Comparison of ENCODE assay signal across 21 mouse cellular contexts in the genomic region with DNA sequence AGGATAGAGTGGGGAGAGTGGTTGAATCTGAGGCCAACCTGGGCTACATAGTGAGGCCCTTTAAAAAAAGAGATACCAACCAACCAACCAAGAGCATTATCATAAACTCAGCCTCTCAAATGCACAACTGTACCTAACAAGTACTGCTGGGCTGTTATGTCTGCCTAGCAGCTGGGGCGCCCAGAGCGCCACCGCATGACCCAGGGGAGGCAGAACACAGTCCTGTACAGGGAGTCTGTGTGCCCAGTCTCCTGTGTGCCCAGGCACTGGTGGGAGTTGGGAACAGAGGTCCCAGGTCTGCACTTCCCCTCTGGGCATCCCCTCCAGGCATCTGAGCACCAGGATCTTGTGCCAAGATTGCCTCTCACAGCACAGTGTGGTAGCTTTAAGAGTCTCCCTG. TPM values are rescaled to one million over a fixed set of nuclear protein-coding genes. Genes with fewer than 3 reads are reported as not detected.
"Had no signal": no experiment of that assay in that cellular context is flagged by ENCODE, and none has a peak within 500 bp of the region (broad histone marks: within the 10 kb centered on the region; RNA-seq: fewer than 3 reads in every experiment).

No protein-coding gene starts in this region.

- H3K27me3 ChIP-seq: lung, embryonic 15.5 days; megakaryocyte, embryonic 14.5 days; midbrain, embryonic 12.5 days; midbrain, embryonic 15.5 days; neural tube, embryonic 12.5 days; stomach, embryonic 15.5 days had no signal

- H3K9me3 ChIP-seq: lung, embryonic 15.5 days; megakaryocyte, embryonic 14.5 days; midbrain, embryonic 12.5 days; midbrain, embryonic 15.5 days; neural tube, embryonic 12.5 days; stomach, embryonic 15.5 days had no signal

- H3K4me1 ChIP-seq: lung, embryonic 15.5 days; megakaryocyte, embryonic 14.5 days; midbrain, embryonic 12.5 days; midbrain, embryonic 15.5 days; neural tube, embryonic 12.5 days; stomach, embryonic 15.5 days had no signal

- H3K4me2 ChIP-seq: lung, embryonic 15.5 days; midbrain, embryonic 12.5 days; midbrain, embryonic 15.5 days; neural tube, embryonic 12.5 days; stomach, embryonic 15.5 days had no signal

- ATAC-seq: lung, postnatal 0 days; midbrain, embryonic 15.5 days had no signal

- H3K27ac ChIP-seq: lung, embryonic 15.5 days; macrophage; midbrain, embryonic 12.5 days; midbrain, embryonic 15.5 days; neural tube, embryonic 12.5 days; stomach, embryonic 15.5 days; stomach, postnatal 0 days had no signal

- H3K4me3 ChIP-seq: lung, embryonic 15.5 days; megakaryocyte, embryonic 14.5 days; midbrain, embryonic 12.5 days; midbrain, embryonic 15.5 days; neural tube, embryonic 12.5 days; stomach, embryonic 15.5 days had no signal

- H3K9ac ChIP-seq: lung, embryonic 15.5 days; midbrain, embryonic 12.5 days; midbrain, embryonic 15.5 days; neural tube, embryonic 12.5 days; stomach, embryonic 15.5 days had no signal

- DNase-seq: lung, adult 2 months; lung, postnatal 14 days; lung, postnatal 36 days; right cerebral cortex, postnatal 14 days; thymus, adult 2 months; thymus, postnatal 25 days; thymus, postnatal 4 days had no signal

RNA-seq across cellular contexts. Expression of a gene that starts 42.4 kb away (rescaled TPM):
- total RNA-seq: megakaryocyte progenitor cell, adult 5-6 weeks; monocyte, adult 5-6 weeks; neutrophil, adult 5-6 weeks had no signal
- polyA plus RNA-seq: macrophage had no signal

RNA-seq across cellular contexts. Expression of a gene that starts 49.1 kb away (rescaled TPM):
- total RNA-seq: megakaryocyte progenitor cell, adult 5-6 weeks; midbrain, postnatal 0 days; monocyte, adult 5-6 weeks; neutrophil, adult 5-6 weeks had no signal
- polyA plus RNA-seq: lung, embryonic 15.5 days; lung, postnatal 0 days; macrophage; midbrain, embryonic 15.5 days; midbrain, postnatal 0 days; neural tube, embryonic 12.5 days; neural tube, embryonic 14.5 days had no signal
